Mouse (Mus musculus) gastrocnemius, postnatal 25 days (tissue): ENCODE results near the gene E2f4. TPM values are rescaled to one million over a fixed set of nuclear protein-coding genes. Genes with fewer than 3 reads are reported as not detected.
A peak's percentile ranks its signal among the peaks of the same experiment; 100 is the strongest.

Experiments
- DNase-seq: peaks from one replicate; pipeline ENCODE4 v3.0.0; 2022
- total RNA-seq, 2 experiments: library from RNA; stranded (reverse); gene quantifications; 1 replicate in 1 of 2; 2 replicates in 1 of 2; pipeline ENCODE4 v1.2.3; 2021

The E2f4 gene
- total RNA-seq, 2 experiments from 2014 or later = 21.8 to 24.5 TPM

GRCm38 (mm10) chr8:105315073-105315769, 17.8 kb downstream of the E2f4 start:
- DNase-seq = no peak

GRCm38 (mm10) chr8:105317941-105318340, 20.5 kb downstream of the E2f4 start:
- peak; percentile 52 for DNase-seq

GRCm38 (mm10) chr8:105318662-105319190, 21.3 kb downstream of the E2f4 start:
- DNase-seq = no peak

- DNase-seq = no peak
Observed at GRCm38 (mm10) chr8:105323183-105323582, 25.7 kb downstream of the E2f4 start.

GRCm38 (mm10) chr8:105325641-105326093, 28.2 kb downstream of the E2f4 start:
- peak; percentile 44 for DNase-seq

GRCm38 (mm10) chr8:105326141-105326672, 28.7 kb downstream of the E2f4 start, which contains the start of the genes Lrrc29 and Tmem208:
Gene Lrrc29 (minus strand): TSS chr8:105326278.
Gene Tmem208 (plus strand): TSS chr8:105326354.
- peak; percentile 94 for DNase-seq

GRCm38 (mm10) chr8:105326968-105327367, 29.5 kb downstream of the E2f4 start:
- no peak for DNase-seq

GRCm38 (mm10) chr8:105330325-105330724, 32.9 kb downstream of the E2f4 start:
- DNase-seq = no peak

- no peak for DNase-seq
Observed at GRCm38 (mm10) chr8:105331469-105331868, 34.0 kb downstream of the E2f4 start.

- DNase-seq = no peak
Observed at GRCm38 (mm10) chr8:105331931-105332330, 34.5 kb downstream of the E2f4 start.

GRCm38 (mm10) chr8:105332523-105332922, 35.1 kb downstream of the E2f4 start:
- DNase-seq = no peak

GRCm38 (mm10) chr8:105336373-105337130, 39.1 kb downstream of the E2f4 start:
- no peak for DNase-seq

- no peak for DNase-seq
Observed at GRCm38 (mm10) chr8:105338992-105339391, 41.5 kb downstream of the E2f4 start.

GRCm38 (mm10) chr8:105339886-105340635, 42.6 kb downstream of the E2f4 start:
- no peak for DNase-seq

GRCm38 (mm10) chr8:105341399-105341798, 43.9 kb downstream of the E2f4 start:
- no peak for DNase-seq

- no peak for DNase-seq
Observed at GRCm38 (mm10) chr8:105342768-105343167, 45.3 kb downstream of the E2f4 start.

- DNase-seq = no peak
Observed at GRCm38 (mm10) chr8:105343791-105344574, 46.5 kb downstream of the E2f4 start.

GRCm38 (mm10) chr8:105345061-105345975, 47.9 kb downstream of the E2f4 start:
- DNase-seq = no peak

GRCm38 (mm10) chr8:105346611-105347427, 49.4 kb downstream of the E2f4 start:
- peak; percentile 84 for DNase-seq
